Mouse (Mus musculus) spleen, postnatal 36 days (tissue): Measurements from ENCODE around the gene Pdzd2.
A peak's percentile ranks its signal among the peaks of the same experiment; 100 is the strongest.

Experiments used
- DNase-seq, 2 experiments: peaks; one replicate each; pipeline ENCODE4 v3.0.0; 2022; ENCODE audit warnings: low spot score in 2 of 2, mixed read lengths in 1 of 2

Gene Pdzd2

GRCm38 (mm10) chr15:12355261-12355660 is 384.5 kb downstream of the Pdzd2 start:
- no peak for DNase-seq

- no peak for DNase-seq
Observed at GRCm38 (mm10) chr15:12354281-12354810, 385.4 kb downstream of the Pdzd2 start.

- no peak for DNase-seq
Observed at GRCm38 (mm10) chr15:12351470-12351869, 388.3 kb downstream of the Pdzd2 start.

GRCm38 (mm10) chr15:12349840-12350239 is 389.9 kb downstream of the Pdzd2 start:
- no peak for DNase-seq

DNA sequence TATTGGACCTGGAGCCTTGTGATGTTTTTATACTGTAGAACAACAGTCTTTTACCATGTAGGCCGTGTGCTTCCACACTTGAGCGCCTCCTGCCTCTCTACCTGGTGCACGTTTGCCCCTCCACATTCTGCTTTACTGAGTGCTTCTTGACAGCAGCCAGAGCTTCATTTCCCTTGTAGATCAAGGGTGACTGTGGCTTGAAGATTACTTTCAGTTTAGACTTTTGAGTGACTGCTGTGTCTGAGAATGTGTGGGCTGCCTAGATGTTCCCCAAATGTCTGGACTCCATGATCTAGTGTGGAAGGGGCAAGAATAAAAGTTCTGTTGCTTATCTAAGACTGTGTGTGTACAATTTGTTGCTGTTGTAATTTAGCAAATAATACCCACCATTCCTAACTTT is 390.8 kb downstream of the Pdzd2 start:
- no peak for DNase-seq

- no peak for DNase-seq
Observed at GRCm38 (mm10) chr15:12346916-12347315, 392.8 kb downstream of the Pdzd2 start.

DNA sequence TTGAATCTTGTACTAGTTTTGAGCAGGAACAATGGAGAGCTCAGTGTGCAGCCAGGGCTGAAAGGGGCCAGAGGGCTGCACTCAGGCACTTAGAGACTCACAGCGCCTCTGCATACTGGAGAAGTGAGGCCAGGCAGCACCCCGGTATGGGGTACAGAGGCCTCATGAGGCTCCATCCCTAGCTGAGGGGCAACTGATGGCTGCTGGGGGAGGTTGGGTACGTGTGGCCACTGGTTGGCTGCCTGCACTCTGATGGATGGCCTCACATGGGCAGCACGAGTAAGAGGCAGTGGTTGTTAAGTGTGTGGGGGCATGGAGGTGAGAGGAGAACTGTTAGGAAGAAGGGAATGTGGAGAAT is 398.3 kb downstream of the Pdzd2 start:
- DNase-seq, result no peak

DNA sequence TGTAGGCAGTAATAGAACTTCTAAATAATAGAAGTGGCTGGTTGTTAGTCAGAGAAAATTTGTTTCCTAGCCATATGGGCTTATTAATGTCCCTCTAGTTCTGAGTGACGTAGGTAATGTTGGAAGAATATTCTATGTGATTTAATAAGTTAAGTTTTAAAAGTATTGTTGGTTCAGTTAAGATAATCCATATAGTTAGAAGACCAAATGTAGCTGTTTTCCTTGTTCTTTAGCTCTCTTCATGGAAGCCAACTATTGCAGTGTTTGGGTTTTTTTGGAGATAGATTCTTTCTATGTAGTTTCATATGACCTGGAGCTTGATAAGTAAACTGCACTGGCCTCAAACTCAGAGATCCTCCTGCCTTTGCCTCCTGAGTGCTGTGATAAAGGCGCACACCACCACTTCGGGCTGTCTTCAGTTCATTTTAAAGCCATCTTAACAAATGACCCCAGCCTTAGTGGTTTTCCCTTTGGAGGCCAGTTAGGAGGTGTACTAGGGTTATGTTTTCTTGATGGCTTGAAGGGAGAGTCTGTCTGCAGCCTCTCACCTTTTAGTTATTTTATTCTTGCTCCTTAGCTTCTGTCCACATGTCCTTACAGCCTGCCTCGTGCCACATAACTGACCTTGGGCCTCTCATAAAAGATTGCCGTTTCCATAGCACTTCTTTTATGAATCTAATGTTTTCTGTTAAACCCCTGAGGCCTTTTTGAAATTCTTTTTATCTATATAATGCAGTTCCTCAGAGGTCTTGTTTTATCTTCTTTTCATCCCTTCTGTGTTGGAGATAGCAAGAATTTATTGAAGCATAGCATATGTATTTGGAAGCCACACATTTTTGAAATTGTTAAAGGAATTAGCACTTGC is 399.0 kb downstream of the Pdzd2 start:
- no peak for DNase-seq

DNA sequence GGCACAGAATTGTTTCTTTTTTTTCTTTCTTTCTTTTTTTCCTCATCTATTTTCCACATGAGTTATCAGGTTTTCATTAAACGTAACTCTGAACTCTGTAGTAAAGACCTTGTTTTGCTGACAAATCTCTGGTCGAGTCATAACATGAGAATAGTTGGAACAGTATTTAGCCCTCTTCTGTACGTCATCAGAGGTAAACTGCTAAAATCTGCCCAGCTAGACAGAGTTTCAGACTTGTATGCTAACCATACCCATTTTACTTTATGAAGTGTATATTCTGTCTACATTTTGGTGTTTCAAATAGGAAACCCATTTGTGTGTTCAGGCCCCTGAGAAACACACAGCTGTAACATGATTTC is 402.0 kb downstream of the Pdzd2 start:
- no peak for DNase-seq

DNA sequence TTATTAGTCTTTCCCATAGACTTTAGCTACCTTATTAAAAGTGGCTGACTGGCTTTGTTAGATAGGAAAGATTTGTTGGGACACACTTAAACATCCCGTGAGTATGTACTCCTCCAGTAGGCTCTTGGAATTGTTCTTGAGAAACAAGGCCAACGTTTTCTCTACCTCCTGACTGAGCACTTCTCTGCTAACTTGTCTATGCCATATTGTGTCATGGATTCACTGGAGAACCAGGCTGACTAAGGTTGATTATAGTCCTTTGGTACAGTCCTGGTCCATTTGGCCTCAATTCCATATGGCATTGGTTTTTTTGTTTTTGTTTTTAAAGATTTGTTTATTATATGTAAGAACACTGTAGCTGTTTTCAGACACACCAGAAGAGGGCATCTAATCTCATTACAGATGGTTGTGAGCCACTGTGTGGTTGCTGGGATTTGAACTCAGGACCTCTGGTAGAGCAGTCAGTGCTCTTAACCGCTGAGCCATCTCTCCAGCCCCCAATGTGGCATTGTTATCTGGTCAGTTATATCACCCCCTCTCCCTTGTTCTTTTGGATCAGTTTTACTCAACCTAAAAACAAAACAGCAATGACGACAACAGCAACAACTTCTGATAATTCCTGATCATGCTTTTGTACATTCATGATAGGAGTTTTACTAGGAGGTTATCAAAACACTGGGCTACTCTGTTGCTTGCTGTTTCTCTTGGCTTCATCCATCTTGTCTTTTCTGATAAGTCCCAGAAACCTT is 402.5 kb downstream of the Pdzd2 start:
- no peak for DNase-seq

GRCm38 (mm10) chr15:12334381-12334780 is 405.3 kb downstream of the Pdzd2 start:
- DNase-seq, result no peak

GRCm38 (mm10) chr15:12331300-12331699 is 408.4 kb downstream of the Pdzd2 start:
- DNase-seq, result no peak

GRCm38 (mm10) chr15:12330892-12331291 is 408.8 kb downstream of the Pdzd2 start:
- DNase-seq, result no peak

DNA sequence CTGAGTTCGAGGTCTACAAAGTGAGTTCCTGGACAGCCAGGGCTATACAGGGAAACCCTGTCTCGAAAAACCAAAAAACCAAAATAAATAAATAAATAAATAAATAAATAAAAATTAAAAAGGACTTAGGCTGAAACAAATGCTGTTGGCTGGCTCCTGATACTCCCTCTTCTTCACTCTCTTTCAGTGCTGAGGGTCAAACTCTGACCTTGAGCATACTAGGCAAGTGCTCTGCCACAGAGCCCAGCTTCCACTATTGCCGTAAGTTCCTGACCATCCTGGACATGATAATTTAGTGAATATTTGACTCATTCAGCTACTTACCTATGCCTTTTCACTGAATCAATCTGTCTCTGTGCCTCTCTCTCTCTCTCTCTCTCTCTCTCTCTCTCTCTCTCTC is 409.3 kb downstream of the Pdzd2 start:
- DNase-seq, result no peak

DNA sequence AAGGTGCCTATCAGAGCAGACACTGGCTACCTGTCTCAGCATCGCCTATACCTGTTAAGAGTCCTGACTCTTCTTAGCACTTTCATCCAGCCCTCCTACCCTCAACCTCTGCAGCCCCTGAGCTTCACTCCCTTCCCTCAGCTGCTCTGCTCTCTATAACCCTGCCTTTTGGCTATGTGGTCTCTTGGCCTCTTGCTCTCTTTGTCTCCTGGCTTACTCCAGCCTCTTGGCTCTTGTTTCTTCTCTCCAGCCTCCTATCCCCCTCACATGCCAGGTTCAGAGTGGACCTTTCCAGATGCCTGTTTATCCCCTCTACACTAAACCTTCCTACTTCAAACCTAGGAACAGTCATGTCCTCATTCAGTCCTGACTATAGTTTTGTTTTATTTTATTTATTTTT is 415.4 kb downstream of the Pdzd2 start:
- no peak for DNase-seq

DNA sequence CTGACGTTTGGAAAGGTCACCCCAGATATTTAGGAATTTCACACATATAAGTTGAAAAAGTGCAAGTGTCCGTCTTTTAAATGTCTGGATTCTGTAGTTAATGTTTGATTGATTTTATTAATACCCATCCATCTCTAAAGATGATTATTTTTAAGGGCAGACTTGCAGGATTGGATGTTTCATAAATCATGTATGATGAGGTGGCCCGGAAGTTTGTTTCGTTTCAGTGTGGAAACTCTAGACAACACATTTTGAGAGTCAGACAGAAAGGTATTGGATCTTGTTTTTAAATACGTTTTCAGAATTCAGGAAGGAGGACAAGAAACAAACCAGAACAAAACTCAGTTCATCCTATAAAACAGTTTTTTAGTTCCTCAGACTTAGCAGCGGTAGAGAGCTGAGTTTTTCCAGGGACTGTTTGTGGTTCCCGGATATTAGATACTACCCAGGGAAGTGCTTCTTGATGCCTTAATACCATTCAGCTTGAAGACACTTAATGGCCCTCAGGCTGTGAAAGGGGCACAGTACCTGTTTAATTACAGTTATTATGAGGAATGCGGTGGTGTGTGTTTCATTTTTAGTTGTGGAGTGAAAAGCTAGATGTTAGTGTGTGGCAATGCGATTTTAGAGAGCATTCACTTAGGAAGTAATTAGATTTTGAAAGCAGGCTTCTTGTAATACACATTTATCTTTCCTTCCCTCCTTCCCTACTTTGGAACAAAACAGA is 416.9 kb downstream of the Pdzd2 start:
- no peak for DNase-seq

DNA sequence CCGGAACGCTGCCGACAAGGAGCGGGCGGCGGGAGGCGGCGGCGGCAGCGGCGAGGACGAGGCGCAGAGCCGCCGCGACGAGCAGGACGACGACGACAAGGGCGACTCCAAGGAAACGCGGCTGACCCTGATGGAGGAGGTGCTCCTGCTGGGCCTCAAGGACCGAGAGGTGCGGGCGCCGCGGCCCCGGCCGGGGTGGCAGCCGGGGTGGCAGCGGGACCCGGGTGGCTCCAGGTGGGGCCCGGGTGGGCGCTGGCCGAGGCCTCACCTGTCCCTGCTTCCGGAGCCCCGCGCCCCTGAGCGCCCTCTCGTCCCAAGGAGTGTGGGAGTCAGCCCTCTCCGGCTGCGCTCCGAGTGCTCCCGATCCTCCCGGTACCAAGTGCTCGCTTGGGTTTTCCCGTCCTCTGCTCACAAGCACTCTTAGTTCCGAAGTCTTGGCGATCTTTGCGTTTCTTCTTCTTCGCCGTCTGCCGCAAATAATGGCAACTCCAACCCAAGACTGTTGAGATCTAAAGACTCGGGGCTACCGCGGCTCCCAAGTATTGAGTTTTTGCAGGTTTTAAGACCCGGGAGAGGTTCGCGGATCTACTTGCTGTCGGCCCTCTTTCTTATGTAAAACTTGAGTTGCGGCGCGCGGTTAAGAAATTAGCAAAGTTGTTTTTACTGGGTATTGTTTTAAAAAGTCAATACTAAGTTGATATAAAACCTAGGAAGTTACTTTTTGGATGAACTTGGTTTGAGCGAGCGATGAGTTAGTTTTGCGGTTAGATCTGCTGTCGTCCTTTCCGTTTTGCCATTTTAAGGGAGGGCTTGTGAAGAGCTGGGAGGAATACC is 417.7 kb downstream of the Pdzd2 start, which contains the start of gene 1810049J17Rik:
Gene 1810049J17Rik (minus strand): TSS at position 112 of the 834 bp plus-strand sequence.
- peak; percentile 20 to 31 for DNase-seq

GRCm38 (mm10) chr15:12321091-12321787 is 418.5 kb downstream of the Pdzd2 start, which contains the start of gene Golph3:
TSS of gene Golph3 (plus strand) at chr15:12321450.
- peak; percentile 92 to 93 for DNase-seq

DNA sequence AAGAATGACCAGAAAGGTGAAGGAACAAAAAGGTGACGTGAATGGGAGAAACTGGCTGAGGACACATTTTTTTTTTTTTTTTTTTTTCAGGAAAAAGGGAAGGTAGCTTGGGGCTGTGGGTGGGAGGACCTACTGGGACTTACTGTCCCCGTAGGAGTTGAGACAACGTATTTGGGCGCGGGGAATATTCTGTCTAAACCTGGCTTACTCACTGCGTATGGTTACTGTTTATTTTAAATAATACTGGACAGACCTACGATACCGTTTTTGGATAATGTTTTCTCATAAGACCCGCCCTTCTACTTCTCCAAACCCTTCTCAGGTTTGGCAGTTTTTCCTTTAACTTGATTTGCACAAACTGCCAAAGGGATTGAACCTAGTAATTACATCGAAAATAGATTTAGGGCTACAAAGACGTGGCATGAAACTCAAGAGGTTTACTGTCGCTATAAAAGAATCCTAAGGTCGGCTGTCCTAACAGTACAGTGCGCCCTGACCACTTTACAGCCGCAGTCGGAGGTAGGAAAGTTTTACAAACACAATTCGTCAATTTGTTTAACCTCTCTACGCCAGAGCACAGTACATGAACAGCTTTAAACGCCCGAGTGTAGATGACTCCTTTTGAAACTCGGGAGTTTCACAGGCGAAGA is 419.2 kb downstream of the Pdzd2 start:
- no peak for DNase-seq

DNA sequence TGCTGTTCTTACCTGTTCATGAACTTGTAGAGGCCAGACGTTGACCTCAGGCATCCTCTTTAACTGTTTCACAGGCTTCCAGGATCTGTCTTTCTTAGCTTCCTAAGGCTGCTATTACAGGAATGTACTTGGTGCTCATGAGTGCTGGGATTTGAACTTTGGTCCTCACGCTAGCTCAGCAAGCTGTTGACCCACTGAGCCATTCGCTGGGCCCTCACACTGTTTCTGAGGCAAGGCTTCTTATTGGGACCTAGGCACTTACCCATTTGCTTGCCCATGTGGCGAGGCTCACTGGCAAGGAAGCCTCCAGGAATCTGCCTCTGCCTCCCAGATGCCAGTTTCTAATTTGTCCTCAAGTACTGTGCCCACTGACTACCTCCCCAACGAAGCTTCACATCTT is 419.8 kb downstream of the Pdzd2 start:
- no peak for DNase-seq
